Mouse (Mus musculus): ENCODE measurements around the gene Tmod3. TPM values are rescaled to one million over a fixed set of nuclear protein-coding genes. Genes with fewer than 3 reads are reported as not detected.
"Not testable (repeated sequence)": the region's sequence is repeated elsewhere in the genome, so short reads cannot be mapped to it uniquely, and the experiment has no call there.

Gene Tmod3
- total RNA-seq, 2 experiments from 2014 or later = 51.0 to 64.7 TPM

DNA sequence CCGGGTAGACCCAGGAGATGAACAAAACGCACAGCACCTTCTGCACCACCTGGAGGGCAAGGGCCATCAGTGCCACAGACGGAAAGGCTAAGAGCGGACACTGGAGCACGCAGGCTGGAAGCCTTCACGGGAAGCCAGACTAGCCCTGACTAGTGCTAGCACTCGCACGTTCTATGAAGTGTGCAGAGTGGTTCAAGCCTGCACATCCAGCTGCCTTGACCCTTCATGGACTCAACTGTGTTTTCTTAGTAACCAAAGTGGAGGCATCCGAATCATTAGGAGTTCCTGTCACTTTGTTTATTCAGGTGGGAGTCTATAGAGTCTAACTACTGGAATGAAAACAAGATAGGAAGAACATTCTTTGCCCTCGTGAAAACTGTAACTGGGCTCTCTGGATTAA is 63.5 kb downstream of the Tmod3 start:
- no peak for DNase-seq

DNA sequence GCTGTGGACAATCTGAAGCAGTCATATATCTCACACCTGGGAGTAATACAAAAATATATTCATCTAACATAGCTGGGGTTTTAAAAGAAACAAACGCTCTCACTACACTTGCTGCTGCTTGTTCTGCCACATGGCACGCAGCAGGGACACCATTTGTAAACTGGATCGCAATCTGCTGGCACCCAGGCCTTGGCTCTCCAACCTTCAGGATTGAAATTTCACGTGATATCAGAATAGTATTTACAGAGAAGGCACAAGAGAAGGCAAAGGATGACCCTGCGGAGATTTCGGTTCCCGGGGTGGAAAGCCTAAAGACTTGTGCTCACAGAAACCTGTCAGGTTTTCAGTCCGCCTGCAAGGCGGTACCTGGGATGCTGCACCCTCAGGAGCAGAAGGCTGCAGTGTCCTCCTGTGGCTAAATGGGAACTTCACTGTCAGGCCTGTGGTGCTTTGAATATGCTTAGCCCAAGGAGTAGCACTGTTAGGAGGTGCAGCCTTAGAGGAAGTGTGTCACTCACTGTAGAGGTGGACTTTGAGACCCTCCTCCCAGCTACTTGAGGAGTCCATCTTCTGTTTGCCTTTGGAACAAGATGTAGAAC is 65.0 kb downstream of the Tmod3 start:
- DNase-seq = no peak

DNA sequence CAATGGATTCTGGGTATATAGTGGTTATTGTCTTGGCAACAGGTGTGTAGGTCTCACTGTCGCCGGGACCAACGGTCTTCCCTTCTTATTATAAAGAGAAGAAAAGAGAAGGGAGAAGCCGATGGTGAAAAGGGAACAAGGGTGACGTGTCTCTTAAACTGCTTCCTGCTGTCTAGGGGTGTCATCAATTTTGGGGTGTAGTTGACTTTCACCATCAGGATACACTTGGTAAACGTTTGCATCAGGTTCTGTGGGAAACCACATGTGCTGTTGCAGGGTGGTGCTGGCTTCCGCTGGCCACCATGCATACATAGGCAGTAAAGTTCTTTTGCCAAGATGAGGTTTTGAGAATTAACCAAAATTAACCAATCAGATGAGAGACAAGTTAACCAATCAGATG is 71.2 kb downstream of the Tmod3 start:
- DNase-seq = not testable (repeated sequence)

- no peak for DNase-seq
Observed at GRCm38 (mm10) chr9:75485231-75485630, 74.2 kb downstream of the Tmod3 start.

DNA sequence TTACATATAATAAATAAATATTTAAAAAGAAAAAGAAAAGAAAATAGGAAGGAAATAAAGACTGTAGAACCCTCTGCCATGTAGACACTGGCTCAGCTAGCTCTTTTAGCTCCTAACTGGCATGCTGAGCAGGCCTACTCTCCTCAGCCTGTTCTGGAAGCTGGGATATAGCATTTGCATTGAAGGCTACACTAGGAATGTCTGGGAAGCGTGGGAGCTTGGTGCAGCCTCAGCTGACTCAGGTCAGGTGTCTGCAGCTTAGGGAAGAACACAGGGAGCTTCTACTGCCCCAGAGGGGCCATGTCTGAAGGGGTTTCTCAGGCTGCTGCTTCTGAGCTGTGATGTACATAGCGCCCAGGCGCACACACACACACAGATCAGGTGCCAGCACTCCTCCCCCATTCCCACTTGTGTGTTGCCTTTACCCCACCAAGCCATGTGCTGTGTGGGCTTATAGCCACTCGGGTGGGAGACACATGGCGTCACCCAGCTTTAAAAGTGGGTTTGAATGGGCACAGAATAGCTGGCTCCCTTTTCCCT is 78.9 kb downstream of the Tmod3 start:
- DNase-seq = no peak

- no peak for DNase-seq
Observed at GRCm38 (mm10) chr9:75479106-75479725, 80.2 kb downstream of the Tmod3 start.

DNA sequence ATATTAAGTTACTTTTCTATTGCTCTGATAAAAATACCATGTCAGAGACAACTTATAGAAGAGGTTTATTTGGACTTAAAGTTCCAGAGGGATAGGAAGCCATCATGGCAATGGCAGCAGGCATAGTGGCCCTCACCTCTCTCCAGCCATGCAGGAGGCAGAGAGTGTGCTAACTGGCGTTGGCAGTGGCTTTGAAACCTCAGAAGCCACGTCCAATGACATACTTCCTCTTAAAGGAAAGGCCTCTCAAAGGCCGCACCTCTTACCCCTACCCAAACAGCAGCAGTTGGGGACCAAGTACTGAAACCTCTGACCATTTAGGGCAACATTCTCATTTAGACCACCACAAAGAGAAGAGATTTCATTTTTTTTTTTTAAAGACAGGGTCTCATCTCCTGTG is 82.2 kb downstream of the Tmod3 start:
- DNase-seq = no peak

DNA sequence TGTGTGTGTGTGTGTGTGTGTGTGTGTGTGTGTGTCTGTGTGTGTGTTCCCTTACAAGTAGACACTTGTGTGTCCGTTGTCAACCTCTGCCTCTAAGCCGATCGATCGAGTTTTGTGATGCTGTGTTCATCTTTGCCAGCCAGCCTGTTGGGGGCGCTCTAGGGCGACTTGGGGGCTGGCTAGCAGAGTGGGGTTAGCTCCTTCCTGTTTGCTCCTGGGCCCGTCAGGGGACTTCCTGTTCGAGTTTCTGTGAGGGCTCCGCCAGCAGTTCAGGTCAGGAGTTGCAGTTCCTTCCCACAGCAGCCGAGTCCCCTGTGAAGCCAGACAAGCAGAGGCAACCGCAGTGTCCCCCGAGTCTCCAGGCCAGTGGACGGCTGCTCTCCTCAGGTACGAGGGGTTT is 91.2 kb downstream of the Tmod3 start:
- no peak for DNase-seq

GRCm38 (mm10) chr9:75467581-75467980 is 91.9 kb downstream of the Tmod3 start:
- no peak for DNase-seq

GRCm38 (mm10) chr9:75466641-75467040 is 92.8 kb downstream of the Tmod3 start:
- DNase-seq = no peak

DNA sequence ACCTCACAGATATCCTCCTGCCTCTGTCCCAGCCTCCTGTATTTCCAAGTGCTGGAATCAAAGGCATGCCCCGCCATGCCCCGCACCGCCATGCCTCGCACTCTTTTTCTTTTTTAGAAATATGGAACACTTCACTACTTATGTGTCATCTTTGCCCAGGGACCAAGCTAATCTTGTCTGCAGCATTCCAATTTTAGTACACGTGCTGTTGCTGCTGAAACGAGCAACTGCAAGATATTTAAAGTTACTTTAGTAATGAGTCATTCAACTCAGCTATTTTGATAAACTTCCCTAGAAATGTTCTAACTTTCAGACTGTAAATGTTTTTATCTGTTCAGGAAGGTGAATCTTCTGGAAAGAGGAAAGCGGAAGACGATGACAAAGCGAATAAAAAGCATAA is 93.6 kb downstream of the Tmod3 start:
- no peak for DNase-seq

GRCm38 (mm10) chr9:75463050-75463660 is 96.3 kb downstream of the Tmod3 start:
- peak; percentile 11 to 19 for DNase-seq

DNA sequence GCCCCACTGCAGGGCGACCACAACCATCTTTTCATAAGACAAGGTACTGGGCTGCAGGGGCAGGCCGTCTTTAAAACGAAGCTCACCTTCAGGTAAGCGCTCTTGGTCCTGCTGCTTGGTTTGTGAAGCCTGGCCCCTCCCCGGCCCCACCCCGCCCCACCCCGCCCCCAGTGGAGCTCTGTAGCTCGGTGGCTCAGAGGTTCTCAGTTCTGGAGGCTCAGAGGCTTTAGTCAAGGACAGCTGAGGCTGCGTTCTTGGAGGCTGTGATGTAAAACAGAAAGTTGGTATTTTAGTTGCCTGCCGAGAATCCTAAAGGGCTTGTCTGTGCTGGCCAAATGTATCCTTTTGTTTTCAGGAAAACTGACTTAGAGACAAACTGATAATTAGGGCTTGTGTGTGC is 103.8 kb downstream of the Tmod3 start:
- DNase-seq = no peak

DNA sequence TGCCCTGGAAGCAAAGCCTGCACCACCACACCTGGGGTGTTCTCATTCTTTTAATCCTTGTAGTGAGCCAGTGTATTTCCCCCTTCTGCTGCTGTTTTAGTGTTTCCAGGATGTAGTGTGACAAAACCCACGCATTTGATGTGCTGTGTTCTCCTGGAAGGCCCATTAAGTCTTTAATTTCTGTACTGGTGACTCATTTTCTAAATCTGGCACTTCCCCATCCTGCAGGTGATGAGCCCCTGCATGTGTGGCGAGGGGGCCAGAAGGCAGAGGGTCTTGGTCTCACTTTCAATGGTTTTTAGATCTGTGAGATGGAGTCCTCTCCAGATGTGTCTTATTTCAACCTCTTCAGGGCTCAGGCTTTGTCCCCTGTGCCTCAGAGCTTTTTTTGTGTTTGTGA is 105.5 kb downstream of the Tmod3 start:
- DNase-seq = no peak

GRCm38 (mm10) chr9:75448021-75448420 is 111.4 kb downstream of the Tmod3 start:
- DNase-seq = no peak

Other genes with a start within 250 kb of the Tmod3 start
- under 1 TPM in 1 of 2 experiments, not detected in 1; 0.23 TPM for gene Bcl2l10, start 211.9 kb downstream of the Tmod3 start, total RNA-seq (2021)
- gene Mapk6, start 149.7 kb downstream of the Tmod3 start, total RNA-seq (2021) = 10 to 100 TPM; 26.0 to 26.2 TPM
- 10 to 100 TPM; 16.7 to 20.4 TPM for gene Leo1, start 118.1 kb downstream of the Tmod3 start, total RNA-seq (2021)
- 1 to 10 TPM; 3.1 to 4.3 TPM for gene Tmod2, start 51.7 kb upstream of the Tmod3 start, total RNA-seq (2021)
- gene Lysmd2, start 66.1 kb upstream of the Tmod3 start, total RNA-seq (2021) = 10 to 100 TPM in 1 of 2 experiments, 1 to 10 TPM in 1; 9.9 to 11.9 TPM
- gene Scg3, start 124.4 kb upstream of the Tmod3 start, total RNA-seq (2021) = under 1 TPM; 0.17 to 0.33 TPM
- 1 to 10 TPM in 1 of 2 experiments, under 1 TPM in 1; 0.65 to 1.2 TPM for gene Bmp5, start 215.7 kb upstream of the Tmod3 start, total RNA-seq (2021)